Mouse (Mus musculus) thymus, postnatal 36 days (tissue): ENCODE data around the gene Nr0b2.
"Not testable (repeated sequence)": the region's sequence is repeated elsewhere in the genome, so short reads cannot be mapped to it uniquely, and the experiment has no call there.

Source experiments
- DNase-seq, 2 experiments: peaks; one replicate each; pipeline ENCODE4 v3.0.0; 2022; ENCODE audit warnings: mixed read lengths in 2 of 2

Gene Nr0b2

DNA sequence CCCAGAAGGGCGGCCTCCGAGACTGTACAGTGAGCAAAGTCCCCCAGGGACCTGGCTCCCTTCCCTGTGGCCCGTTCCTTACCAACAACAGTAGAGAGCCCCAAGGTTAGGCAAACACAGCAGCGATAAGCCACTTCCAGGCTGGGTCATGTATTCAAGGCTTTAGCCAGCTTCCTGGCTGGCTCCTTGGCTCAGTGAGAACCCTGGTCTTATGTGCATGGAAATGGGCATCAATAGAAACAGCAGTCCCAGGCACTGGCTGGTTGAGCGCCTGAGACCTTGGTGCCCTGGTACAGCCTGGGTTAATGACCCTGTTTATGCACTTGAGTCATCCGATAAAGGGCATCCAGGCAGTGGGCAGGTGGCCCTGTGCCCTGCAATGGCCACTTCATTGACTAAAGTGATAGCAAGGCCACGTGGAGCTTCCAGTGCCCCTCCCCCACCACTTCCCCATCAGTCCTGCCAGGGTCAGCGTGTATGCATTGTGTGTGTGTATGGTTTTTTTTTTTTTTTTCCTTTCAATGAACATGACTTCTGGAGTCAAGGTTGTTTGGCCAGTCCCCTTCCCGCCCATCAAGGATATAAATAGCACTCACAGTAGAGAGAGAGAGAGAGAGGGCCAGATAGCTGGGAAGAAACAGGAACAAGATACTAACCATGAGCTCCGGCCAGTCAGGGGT lies at the start of gene Nr0b2:
Gene Nr0b2 (plus strand): TSS at position 609 of the 680 bp plus-strand sequence.
- DNase-seq = no peak

DNA sequence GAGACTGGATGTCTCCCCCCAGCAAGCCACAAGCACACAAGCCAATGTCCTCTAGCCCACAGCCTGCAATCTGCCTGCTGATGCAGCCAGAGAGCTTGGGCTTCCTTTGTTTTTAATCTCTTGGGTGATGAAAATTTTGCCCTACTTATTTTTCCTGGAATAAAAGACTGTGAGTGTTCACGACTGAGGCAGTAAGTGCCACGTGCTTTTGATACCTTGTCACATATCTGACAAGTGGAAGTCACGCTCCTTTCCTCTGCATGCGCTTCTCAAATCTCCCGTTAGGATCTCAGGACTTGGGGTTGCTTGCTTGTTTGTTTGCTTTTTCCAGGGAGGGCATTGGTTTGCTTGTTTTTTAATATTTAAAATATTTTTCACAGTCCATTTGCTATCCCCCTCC lies 48.9 kb upstream of the Nr0b2 start:
- no peak for DNase-seq

DNA sequence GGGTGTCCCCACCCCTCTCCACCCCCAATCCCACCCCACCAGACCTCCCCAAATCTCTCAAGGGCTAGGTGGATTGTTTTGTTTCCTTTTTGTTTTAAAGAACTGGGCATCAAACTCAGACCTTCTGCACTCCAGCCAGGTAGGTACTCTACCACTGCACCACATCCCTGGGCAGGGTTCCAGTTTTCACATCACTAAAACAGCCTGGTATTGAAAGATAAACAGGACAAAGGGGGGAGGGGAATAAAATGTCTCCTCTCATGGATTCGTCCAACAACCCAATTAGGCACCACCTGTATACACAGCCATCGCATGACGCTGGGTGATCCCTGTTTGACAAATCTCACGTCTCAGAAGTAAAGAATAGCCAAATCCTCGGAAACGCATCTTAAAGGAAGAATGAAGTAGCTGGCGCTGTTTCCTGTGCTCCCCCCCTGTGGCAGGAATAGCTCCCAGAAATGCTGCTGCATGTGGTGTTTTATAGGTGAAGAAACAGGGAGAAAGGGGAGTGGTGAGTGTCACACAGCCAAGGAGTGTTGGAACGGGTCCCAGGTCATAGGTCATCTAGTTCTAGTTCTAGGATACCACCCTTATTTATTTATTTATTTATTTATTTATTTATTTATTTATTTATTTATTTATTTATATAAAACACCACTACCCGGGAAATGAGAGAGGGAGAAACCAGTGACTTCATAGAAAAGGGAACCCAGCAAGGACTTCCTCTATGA lies 48.3 kb upstream of the Nr0b2 start:
- DNase-seq = no peak

DNA sequence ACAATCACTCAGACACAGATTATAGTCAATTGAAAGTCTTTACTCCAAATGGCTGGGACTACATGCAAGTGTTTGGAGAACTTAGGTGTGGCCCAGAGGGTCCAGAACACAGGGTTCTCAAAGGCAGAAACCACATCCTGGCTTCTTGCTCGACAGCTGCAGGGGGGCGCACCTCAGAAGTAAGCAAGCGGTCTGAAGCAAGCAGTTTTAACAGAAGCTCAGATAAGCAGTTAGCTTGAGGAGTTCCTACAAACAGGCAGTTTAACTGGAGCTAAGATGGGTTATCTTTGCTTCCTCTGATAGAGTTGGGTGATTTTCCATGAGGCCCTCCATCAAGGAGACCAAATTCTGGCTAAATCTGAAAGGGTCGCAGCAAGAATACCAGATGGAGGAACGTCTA lies 46.6 kb upstream of the Nr0b2 start:
- DNase-seq = peak; percentile 72 to 84

DNA sequence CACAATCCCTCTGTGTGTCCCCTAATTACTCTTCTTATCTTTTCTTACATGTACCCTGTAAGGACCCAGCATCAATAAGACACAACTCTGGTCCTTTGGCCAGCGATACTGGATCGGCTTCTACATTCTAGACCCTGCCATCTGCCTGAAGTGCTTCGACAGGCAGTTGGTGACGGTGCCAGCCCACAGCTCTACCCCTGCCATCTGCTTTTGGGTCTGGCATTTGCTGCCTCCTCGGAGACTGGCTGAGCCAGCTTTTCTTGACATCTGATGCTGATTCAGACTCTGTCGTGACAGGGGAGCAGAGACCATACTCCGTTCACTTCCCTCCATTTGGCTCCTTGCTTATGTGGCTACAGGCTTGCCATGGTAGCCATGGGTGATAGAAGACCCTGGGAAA lies 44.2 kb upstream of the Nr0b2 start:
- no peak for DNase-seq

DNA sequence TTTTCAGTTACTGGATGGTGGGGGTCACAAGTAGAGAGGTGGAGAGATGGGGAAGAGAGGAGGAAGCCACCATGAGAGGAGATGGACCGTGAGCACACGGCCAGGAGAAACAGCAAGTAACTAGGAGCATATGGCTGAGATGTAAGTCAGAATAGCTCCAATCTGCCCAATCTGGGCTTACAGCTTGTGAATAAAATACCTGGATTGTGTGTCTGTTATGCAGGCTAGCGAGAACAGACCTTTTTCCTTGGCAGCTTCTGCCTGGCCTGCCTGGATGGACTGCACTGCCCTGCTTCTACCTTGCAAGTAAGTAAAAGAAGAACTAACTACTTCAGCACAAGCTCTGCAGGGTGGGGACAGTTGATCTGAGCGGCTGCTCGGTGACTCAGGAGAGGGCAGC lies 42.1 kb upstream of the Nr0b2 start:
- no peak for DNase-seq

DNA sequence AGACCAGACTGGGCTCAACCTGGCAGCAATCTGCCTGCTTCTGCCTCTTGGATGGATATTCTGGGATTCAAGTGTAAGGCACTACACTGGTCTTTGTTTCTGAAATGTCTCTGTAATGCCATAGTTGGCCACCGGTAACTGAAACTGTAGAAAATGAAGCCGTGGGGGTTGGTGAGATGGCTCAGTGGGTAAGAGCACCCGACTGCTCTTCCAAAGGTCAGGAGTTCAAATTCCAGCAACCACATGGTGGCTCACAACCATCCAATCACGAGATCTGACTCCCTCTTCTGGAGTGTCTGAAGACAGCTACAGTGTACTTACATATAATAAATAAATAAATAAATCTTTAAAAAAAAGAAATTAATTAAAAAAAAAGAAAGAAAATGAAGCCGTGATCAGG lies 40.7 kb upstream of the Nr0b2 start:
- DNase-seq = not testable (repeated sequence)

DNA sequence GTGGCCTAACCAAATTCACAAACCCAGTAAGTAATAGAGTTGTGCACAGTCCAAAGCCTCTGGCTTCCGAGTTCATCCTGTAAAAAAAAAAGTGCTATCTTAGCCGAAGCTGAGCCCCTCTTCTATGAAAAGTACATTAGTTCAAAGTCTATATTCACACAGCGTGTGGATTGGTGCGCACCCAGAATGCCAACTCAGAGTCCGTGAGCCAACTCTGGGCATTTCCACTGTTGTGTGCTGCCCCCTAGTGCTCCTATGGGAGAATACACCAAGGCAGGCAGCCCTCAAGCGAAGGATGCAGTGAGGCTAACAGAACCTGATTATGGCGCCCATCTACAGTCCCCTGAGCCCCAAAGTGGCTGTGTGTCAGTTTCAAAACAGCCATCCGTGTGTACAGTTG lies 40.2 kb upstream of the Nr0b2 start:
- DNase-seq = peak; percentile 75 to 76

DNA sequence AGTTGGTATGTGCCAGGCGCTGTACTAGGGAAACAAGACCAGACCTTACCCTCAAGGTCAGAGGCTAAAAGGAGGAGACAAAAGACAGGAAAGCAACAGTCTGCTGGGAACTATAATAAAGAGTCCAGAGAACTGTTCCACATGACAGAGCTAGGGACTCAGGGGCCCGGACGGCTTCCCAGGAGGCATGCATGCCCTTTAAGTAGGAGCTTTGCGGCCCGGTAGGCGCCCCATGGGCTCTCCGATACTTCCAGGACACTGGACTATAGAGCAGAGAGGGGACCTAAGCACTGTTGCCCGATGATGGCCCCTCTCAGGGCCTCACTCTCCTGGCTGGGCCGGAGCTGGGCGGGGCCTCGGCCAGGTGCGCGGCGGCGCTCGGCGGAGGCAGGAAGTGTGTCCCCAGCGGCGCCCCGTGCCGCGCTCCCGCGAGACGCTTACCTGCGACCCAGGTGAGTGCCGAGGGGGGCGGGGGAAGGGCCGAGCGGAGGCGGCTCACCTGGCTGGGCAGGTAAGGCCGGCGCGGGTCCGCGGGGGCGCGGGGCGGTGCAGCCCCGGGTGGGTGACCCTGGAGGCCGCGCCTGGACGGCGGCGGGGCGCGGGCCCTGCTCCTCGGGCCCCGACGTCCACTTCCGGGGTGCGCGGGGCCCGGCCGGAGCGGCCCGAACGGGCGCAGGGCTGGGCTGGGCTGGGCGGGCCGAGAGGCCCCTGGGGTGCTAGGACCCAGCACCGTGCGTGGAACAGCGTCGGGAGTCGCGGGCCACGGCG lies 34.4 kb upstream of the Nr0b2 start, which contains the start of gene Kdf1:
Gene Kdf1 (plus strand): TSS at position 363 of the 768 bp plus-strand sequence.
- DNase-seq = peak in 1 of 2 experiments; percentile 27

DNA sequence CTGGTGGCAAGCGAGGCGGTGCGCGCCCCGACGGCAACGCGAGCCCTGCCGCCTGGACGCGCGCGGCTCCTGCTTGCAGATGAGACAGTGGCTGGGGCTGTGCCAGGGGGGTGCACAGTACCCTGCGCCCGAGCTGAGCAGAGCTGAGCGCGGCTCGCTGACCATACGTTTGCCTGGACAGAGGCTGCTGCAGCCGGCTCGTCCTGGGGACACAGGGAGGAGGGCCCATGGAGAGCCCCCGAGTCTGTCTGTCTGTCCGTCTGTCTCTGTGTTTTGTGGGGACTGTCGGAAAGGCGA lies 33.9 kb upstream of the Nr0b2 start:
- no peak for DNase-seq

DNA sequence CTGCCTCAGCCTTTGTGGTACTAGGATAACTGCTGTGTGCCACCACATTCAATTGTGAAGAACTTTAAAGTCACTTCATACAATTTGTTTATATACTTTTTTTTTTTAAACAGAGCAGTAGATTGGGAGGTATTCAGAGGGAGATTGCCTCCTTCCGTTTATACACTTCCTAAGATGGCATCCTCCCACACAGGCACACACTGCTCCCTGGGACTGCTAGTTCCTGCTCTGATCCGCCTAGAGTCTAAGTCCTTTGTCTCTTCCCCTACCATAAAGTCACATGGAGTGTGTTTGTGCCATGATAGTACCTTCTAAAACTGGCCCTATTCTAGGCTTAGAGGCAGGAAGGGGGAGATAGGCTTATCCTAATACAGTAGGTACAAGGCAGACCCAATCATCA lies 31.7 kb upstream of the Nr0b2 start:
- DNase-seq = no peak

DNA sequence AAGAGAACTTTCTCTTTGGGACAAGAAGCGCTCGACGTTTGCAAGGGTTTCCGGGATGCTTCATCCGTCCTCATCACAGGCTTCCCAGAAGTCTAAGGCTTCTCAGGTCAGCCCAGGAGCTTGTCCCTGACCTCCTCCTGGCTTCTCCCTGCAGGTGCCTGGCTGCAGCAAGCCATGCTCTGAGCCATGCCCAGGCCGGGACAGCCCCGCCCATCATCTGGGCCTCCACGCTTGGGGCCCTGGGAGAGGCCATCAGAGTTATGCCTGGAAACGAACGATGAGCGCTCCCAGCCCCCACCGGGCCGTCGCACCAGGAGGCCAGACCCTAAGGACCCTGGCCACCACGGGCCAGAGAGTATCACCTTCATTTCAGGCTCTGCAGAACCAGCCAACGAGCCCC lies 25.4 kb upstream of the Nr0b2 start:
- no peak for DNase-seq

DNA sequence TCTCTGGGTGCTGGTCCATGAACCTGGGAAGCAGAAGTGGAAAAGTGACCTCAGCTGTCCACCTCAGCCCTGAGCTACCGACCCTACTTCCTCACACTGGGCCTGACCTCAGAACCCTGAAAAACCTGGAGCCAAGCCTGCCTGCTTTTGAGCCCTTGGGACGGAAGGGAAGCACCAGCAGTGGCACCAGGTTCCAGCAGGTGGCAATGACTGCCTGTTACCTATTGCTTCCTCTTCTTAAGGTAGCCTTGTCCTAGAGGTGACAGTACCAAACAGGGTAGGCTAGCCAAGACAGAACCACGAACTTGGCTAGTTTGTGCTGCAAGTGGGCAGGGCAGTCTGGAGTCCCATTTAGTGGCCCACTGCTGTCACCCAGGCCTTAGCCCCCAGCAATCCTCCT lies 20.4 kb upstream of the Nr0b2 start:
- no peak for DNase-seq

DNA sequence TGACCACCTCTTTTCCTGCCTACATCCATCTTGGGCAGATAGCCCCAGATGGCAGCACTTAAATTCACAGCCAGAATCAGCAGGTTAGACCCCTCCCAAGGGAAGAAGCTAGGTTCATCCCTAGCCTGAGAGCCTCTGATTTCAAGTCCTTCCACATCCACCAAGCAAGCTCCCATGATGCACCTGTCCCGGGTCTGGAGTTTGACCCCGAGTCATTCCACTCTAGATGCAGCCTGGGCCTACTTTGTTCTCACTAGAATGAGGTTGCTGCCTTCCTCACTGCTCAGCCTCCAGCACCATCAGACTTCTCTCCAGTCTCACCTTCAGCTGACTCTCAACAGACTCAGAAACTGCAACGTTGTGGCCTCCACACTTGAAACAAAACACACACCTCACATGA lies 17.1 kb upstream of the Nr0b2 start:
- no peak for DNase-seq

DNA sequence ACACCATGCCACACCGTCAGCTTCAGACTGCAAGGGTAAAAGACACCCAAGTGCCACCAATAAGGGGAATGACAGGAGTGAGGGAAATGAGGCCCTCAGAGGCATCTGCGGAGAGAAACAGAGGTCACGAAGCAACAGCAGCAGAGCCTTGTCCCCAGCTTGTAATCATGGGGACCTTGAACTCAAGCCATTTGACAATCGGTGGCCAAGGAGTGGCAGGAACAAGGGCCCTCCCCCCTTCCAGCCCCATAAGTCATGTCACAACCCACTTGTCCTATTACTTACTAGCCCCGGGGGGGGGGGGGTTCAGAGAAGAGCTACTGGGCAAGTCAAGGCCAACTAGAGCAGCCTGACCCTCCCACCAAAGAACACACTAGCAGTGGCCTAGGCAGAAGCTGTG lies 16.5 kb upstream of the Nr0b2 start:
- DNase-seq = no peak

DNA sequence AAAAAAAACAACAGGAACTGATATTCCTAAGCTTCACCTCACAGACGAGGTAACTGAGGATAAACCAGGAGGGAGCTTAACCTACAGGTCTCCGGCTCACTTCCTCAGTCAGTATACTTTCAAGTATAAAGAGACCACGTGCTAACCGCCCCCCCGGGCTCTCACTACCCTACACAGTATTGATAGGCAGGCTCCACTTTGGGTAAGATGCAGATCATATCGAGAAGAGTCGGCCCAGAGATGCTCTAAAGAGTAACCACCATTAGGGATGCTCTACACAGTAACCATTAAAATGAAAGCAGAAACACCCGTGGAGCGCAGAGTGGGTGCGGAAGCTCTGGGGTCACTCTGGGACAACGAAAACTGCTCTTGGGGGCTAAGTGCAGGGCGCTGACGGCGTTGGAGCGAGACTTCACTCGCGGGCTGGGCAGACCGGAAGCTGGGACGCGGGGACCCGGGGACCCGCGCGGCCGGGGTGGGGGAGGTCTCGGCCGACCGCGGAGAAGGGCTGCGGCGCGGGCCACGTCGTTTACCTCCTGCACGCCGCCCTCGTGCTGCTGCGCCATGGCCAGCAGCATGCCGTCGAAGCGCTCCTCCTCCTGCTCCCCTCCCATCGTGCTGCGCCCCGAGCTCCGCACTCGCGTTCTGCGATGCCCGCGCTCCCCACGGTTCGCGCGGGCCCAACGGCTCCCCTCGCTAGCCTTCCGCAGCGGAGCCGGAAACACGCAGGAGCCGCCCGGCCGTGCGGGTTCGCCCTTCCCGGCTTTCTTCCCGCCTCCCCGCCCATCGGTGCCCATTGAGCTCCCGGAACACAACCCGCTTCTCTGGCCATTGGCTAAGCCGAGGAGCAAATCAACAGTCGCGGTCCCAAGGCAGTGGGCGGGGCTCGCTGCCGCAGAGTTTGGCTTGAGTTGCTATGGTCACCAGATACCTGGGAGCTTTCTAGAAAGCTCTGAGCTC lies 7.6 kb upstream of the Nr0b2 start, which contains the start of gene Nudc:
Gene Nudc (minus strand): TSS at position 725 of the 960 bp plus-strand sequence.
- peak; percentile 93 to 96 for DNase-seq

DNA sequence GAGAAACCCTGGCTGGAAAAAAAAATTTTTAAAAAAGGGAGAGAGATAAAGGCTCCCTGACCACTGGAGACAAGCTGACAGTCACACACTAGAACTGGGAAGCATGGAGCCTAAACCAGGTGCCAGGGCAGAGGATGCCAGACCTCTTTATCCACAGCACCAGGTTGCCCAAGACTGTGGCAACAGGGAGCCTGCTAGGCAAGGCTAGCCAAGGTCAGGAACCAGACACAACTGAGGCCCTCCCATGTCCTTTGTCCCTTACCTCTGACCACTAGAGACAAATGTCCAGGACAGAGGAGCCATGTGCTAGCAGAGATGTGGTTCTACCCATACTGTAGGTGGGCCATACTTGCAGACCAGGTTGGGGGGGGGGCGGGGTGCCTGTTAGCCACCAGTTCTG lies 1.1 kb upstream of the Nr0b2 start:
- DNase-seq = no peak

DNA sequence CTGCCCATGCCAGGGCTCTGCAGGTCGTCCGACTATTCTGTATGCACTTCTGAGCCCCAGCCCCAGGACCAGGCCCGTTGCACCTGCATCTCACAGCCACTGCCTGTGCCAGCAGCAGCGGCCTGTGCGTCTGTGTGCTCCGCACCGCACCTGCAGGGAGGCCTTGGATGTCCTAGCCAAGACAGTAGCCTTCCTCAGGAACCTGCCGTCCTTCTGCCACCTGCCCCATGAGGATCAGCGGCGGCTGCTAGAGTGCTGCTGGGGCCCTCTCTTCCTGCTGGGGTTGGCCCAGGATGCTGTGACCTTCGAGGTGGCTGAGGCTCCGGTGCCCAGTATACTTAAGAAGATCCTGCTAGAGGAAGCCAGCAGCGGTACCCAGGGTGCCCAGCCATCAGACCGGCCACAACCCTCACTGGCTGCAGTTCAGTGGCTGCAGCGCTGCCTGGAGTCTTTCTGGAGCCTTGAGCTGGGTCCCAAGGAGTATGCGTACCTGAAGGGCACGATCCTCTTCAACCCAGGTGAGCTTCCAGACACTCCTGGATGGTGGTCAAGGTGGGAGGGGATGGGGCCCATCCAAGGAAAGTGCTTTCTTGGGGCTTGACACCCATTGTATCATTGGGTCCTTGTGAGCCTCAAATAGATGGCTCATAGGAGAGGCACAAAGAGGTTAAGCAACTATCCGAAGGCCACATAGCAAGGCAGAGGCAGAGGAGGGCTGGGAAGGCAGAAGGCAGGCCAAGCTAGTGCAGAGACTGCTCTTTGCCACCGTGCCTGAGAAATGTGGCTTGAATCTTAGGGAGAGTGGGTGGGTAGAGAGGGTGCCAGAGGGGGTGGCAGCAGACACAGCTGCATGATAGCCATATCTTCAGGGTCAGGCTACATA lies 513 bp downstream of the Nr0b2 start:
- DNase-seq = no peak

DNA sequence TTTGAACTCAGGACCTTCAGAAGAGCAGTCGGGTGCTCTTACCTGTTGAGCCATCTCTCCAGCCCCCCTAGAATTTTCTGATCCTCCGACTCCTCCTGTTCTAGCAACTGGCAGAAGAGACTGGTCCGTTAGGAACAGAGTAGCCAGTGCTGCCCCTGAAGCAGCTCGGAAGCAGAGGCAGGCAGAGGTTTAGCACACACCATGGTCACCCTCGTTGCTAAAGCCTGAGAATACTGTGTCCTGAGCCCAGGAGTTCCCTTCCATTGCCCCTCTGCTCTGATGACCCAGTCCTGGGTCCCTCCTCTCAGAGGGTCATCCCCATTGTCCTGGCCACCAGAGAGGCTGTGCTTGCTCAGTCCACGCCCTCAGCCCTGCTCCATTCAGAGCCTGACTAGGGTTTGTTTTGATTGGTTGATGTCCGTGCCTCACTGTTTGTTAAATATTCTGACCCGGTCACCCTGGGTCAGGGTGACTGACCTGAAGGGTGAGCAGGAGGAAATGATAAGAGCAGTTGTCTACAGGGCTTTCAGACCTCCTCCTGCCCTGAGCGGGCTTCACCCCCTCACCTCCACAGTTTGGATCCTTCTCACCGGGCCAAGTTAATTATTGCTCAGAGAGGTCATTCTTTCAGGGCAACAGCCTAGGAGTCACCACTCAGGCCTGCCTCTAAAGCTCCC lies 4.0 kb downstream of the Nr0b2 start:
- no peak for DNase-seq

DNA sequence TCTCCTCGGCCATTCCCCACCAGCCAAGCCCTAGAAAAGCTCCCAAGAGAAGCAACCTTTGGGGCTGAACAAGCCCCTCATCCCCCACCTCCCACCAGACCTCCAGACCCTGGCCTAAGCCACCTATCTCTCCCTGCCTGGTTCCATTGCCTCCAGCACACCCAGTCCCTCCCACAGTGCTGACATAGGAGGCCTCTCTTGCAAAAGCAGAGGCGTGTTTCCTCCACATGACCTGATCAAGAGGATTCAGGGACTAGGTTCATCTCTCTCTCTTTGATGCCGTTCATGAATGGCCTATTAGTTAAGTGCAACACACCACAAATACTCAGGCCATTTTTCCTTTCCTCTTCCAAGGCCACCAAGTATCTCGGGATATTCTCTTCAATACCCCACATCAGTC lies 6.7 kb downstream of the Nr0b2 start:
- no peak for DNase-seq

DNA sequence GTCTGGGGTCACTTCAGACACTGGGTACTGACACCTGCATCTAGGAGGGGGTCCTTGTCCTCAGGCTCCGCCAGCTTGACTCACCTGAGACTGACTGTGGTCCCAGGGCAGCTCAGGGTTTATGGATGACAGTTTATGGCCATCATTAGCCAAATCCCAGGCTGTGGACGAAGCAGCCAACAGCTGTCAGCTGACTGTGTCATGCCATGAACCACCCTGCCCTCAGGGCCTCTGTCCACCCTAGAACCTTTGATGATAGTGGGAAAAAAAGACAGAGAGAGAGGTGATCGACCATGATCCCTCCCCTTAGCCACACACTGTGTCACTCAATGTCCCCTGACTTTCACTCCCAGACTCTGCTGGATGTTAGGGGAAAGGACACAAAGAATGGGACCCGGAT lies 8.4 kb downstream of the Nr0b2 start:
- DNase-seq = no peak
